Mouse (Mus musculus) lung, adult 2 months (tissue): ENCODE measurements around the gene Tdp1.

Source experiments
- CTCF ChIP-seq: fragments of 200-500 bp; IDR thresholded peaks from 2 replicates; pipeline ENCODE4 v1.5.1; 2011; ENCODE audit warnings: mild to moderate bottlenecking, low read length, control low read depth; ENCODE audit not compliant: insufficient read depth
- POLR2A ChIP-seq: fragments of 200-500 bp; IDR thresholded peaks from 2 replicates; pipeline ENCODE4 v1.6.1; 2011; ENCODE audit warnings: low read depth, mild to moderate bottlenecking, control low read depth, low read length, borderline replicate concordance; ENCODE audit errors: extremely low read depth

DNA sequence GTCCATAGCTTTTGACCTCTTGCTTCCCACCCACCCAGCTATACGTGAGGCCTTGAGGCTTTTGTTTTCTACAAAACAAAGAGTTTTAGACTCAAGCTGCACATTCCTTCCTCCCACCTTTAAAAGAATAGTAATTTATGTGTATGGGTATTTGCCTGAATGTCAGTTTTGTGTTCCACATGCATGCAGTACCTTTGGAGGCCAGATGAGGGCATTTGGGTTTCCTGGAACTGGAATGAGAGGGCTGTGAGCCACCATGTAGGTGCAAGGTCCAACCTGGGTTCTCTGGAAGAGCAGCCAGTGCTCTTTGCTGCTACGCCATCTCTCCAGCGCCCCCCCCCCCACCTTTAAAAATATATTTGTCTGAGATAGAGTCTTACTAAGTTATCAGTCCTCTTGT is 36.7 kb downstream of the Tdp1 start:
- TF ChIP-seq POLR2A, result no peak
- peak; percentile 27; the same call in 1 of the 2 replicates for TF ChIP-seq CTCF
